Mouse (Mus musculus) cerebellum, adult 2 months (tissue): ENCODE measurements around the gene Dll3.

Experiments used
- CTCF ChIP-seq: fragments of 200-500 bp; IDR thresholded peaks from 2 replicates; pipeline ENCODE4 v1.5.1; 2011; ENCODE audit warnings: low read depth, mild to moderate bottlenecking, control low read depth, low read length, moderate library complexity, borderline replicate concordance; ENCODE audit not compliant: insufficient read depth
- POLR2A ChIP-seq: fragments of 200-500 bp; IDR thresholded peaks from 2 replicates; pipeline ENCODE4 v1.6.1; 2011; ENCODE audit warnings: low read length, control low read depth, borderline replicate concordance; ENCODE audit not compliant: insufficient read depth

DNA sequence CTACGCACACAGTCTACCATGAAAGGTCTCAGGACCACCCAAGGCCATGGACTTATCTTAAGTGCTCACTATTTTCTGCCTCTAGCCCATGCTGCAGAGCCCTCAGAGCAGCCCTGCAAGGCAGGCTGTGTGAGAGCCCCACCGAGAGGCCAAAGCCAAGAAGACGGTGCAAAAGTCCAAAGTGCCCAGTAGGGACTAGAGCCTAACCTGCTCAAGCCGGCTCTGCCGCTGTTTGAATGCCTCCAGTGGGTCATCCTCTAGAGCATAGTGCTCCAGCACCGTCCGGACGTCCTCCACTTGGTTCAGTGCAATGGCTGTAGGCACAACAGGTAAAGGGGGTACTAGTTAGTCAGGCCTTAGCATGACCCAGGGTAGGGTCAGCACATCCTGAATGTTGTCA is 4.2 kb upstream of the Dll3 start:
- TF ChIP-seq CTCF (no peak), POLR2A (no peak)
